Mouse (Mus musculus) liver, embryonic 14.5 days (tissue): ENCODE results near the gene Kif24. TPM values are rescaled to one million over a fixed set of nuclear protein-coding genes. Genes with fewer than 3 reads are reported as not detected.

Experiments used
- ATAC-seq: fragments of 200-750 bp; cut with Nextera tagmentation; 2 replicates; pipeline ENCODE4 v1.8.0; 2017; ENCODE audit warnings: moderate number of reproducible peaks, mild to moderate bottlenecking, moderate library complexity; ENCODE audit not compliant: insufficient read depth
- DNase-seq, 3 experiments: peaks; one replicate each; pipeline ENCODE4 v3.0.0-alpha.2; 2012 to 2013; ENCODE audit warnings: low read depth in 3 of 3, low spot score in 3 of 3
- H3K27ac ChIP-seq: fragments of 300-500 bp; sonication (generic); 2 replicates; pipeline ENCODE4 v1.5.1; 2014; ENCODE audit warnings: moderate library complexity, mild to moderate bottlenecking, control low read depth, inconsistent platforms
- H3K27me3 ChIP-seq: fragments of 300-500 bp; sonication (generic); 2 replicates; pipeline ENCODE4 v1.6.1; 2014; ENCODE audit warnings: mild to moderate bottlenecking, low read length, moderate library complexity; ENCODE audit not compliant: control insufficient read depth, insufficient read depth
- H3K36me3 ChIP-seq: fragments of 300-500 bp; sonication (generic); replicated peaks from 2 replicates; pipeline ENCODE4 v1.6.1; 2014; ENCODE audit warnings: low read depth; ENCODE audit not compliant: control insufficient read depth, insufficient read depth
- H3K4me1 ChIP-seq, 2 experiments: fragments of 200-500 bp in 1 of 2; fragments of 300-500 bp in 1 of 2; sonication (generic) in 1 of 2; replicated peaks; 2 replicates each; pipeline ENCODE4 v1.6.1; 2012 to 2014; ENCODE audit warnings: antibody characterized with exemption in 1 of 2, inconsistent platforms in 1 of 2, low read length in 1 of 2; ENCODE audit not compliant: control insufficient read depth in 2 of 2, insufficient read depth in 2 of 2
- H3K4me2 ChIP-seq: fragments of 300-500 bp; sonication (generic); 2 replicates; pipeline ENCODE4 v1.6.1; 2014; ENCODE audit warnings: low read depth, mild to moderate bottlenecking, control low read depth, moderate library complexity
- H3K4me3 ChIP-seq, 2 experiments: fragments of 200-500 bp in 1 of 2; fragments of 300-500 bp in 1 of 2; sonication (generic) in 1 of 2; 2 replicates each; pipeline ENCODE4 v1.5.1; 2012 to 2014; ENCODE audit warnings: low read depth in 2 of 2, low read length in 2 of 2, mild to moderate bottlenecking in 2 of 2, control low read depth in 1 of 2, inconsistent platforms in 1 of 2, moderate library complexity in 1 of 2; ENCODE audit not compliant: insufficient read depth in 1 of 2
- H3K9ac ChIP-seq: fragments of 300-500 bp; sonication (generic); replicated peaks from 2 replicates; pipeline ENCODE4 v1.6.1; 2014; ENCODE audit warnings: mild to moderate bottlenecking, control low read depth, moderate library complexity
- H3K9me3 ChIP-seq: fragments of 300-500 bp; sonication (generic); 2 replicates; pipeline ENCODE4 v1.6.1; 2016; ENCODE audit warnings: low read length, mixed read lengths; ENCODE audit not compliant: control insufficient read depth
- CTCF ChIP-seq: IDR thresholded peaks from 2 replicates; pipeline ENCODE4 v1.5.1; 2016; ENCODE audit warnings: antibody characterized with exemption, low read depth, control low read depth
- EP300 ChIP-seq: IDR thresholded peaks from 2 replicates; pipeline ENCODE4 v1.6.1; 2016; ENCODE audit warnings: antibody characterized with exemption, low read depth
- WGBS: fragments of 180-500 bp; shearing (Covaris S2); extraction: QIAGEN DNeasy Blood & Tissue Kit; methylation state at CpG from one replicate; pipeline ENCODE4 v1.1.7; 2014; ENCODE audit not compliant: insufficient replicate concordance; 5-methylcytosine and 5-hydroxymethylcytosine counted together
- polyA plus RNA-seq, 2 experiments: library from polyadenylated mRNA; depleted of rRNA in 1 of 2; stranded (reverse) in 1 of 2; unstranded in 1 of 2; fragments of >200 nt; fragmentation: Nextera tagmentation in 1 of 2; extraction: Ambion mirVana in 1 of 2; gene quantifications; 2 replicates each; pipeline versions ENCODE4 v1.2.1 to v1.2.3; 2012 to 2014

Kif24 gene
- polyA plus RNA-seq, 2 experiments: 4.0 to 4.2 TPM

DNA sequence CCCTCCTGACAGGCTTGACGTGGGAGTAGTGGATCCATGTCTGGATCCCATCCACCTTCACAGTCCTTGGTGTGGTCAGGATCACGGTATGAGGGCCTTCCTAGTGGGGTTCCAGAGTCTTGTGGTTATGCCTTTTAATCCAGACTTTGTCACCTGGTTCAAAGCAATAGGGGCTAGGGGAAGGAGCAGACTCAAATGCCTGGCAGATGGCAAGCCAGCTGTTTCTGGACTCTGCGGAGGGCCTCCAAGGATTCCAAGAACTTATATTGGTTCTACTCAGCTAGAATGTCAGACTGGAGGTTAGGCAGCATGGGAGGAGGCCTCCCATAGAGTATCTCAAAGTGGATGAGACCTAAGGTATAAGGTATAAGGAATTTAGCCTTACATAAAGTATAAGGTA lies 17.1 kb downstream of the Kif24 start:
- no peak for DNase-seq
- Histone ChIP-seq H3K4me1 (no peaks in the 10 kb centered on the region), H3K36me3 (peaks cover 4% of the 10 kb centered on the region), H3K9me3 (no peaks in the 10 kb centered on the region), H3K4me2 (no peak overlapping the region), H3K27ac (no peak overlapping the region), H3K4me3 (no peak overlapping the region), H3K27me3 (no peaks in the 10 kb centered on the region), H3K9ac (no peak overlapping the region)
- no peak for TF ChIP-seq EP300
- no peak for TF ChIP-seq CTCF
- WGBS: 86% methylated on average over 3 of the region's 3 CpGs
- no peak for ATAC-seq

DNA sequence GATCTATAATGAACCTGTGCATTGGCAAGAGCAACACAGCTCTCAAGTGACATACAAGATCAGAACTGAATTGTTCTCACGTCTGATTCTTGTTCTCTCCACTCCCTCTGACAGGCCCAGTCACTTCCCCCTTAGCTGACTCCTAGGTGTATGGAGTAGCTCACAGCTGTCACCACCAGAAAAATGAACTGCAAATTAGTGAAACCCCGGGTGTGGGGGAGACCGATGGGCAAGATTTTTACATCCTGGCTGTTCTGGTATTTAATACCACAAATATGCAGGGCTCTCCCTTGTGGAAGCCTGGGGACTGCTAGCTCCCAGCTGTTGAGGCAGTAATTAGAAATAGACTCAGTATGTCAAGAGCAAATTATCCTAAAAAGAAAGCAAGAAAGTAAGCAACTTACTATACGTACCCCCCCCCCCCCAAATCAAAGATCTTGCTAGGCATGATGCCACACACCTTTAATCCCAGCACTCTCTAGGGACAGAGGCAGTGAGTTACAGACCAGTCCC lies 21.8 kb downstream of the Kif24 start:
- H3K4me3 ChIP-seq: no peak overlapping the region
- H3K4me1 ChIP-seq: no peaks in the 10 kb centered on the region; a peak in 1 of 4 replicates
- H3K9me3 ChIP-seq: no peaks in the 10 kb centered on the region
- WGBS: 70% methylated on average over 4 of the region's 4 CpGs
- H3K36me3 ChIP-seq: no peaks in the 10 kb centered on the region; the same call in 1 of the 2 replicates
- no peak for ATAC-seq
- H3K4me2 ChIP-seq: no peak overlapping the region
- H3K9ac ChIP-seq: no peak overlapping the region
- H3K27ac ChIP-seq: no peak overlapping the region
- DNase-seq: no peak
- H3K27me3 ChIP-seq: no peaks in the 10 kb centered on the region
- TF ChIP-seq EP300 (no peak), CTCF (no peak)

DNA sequence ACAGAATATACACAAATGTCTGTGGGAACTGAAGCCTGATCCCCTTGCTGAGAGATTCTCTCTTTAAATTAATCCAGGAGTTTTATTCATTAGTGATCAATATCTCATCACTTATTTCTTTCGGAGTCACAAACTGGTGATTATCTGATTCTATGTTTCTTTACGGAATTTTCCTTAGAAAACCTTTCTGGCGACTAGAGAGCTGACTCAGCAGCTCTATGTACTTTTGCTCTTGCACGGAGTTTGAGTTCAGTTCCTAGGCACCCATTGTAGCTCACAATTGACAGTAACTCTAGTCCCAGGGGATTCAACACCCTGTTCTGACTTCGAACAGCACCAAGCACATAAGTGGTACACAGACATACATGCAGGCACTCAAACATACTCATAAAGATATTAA lies 25.8 kb downstream of the Kif24 start:
- no peak for DNase-seq
- ATAC-seq: no peak
- H3K27ac ChIP-seq: no peak overlapping the region
- no peaks in the 10 kb centered on the region for H3K9me3 ChIP-seq
- no peak overlapping the region for H3K9ac ChIP-seq
- 84% methylated on average over 5 of the region's 5 CpGs for WGBS
- TF ChIP-seq CTCF (no peak), EP300 (no peak)
- H3K4me1 ChIP-seq: no peaks in the 10 kb centered on the region; a peak in 1 of 4 replicates
- H3K4me2 ChIP-seq: no peak overlapping the region
- H3K36me3 ChIP-seq: no peaks in the 10 kb centered on the region; the same call in 1 of the 2 replicates
- no peaks in the 10 kb centered on the region for H3K27me3 ChIP-seq
- H3K4me3 ChIP-seq: no peak overlapping the region

DNA sequence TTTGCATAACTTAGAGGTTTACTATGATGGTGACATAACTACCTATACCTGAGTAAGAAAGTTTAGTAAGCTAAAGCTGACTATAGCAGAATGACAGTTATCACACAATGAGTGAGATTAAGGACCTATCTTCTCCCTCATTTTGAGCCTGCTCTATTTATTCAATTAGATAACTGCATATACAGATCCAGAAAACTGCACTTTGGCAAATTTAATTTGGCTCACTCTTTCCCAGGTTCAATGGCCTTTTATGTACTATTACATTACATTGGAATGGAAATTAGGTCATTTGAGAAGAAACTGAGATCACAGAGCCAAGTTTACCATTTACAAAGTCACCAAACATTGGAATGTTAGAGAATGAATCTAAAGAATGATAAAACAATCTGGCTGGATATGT lies 47.7 kb downstream of the Kif24 start:
- Histone ChIP-seq H3K27me3 (no peaks in the 10 kb centered on the region), H3K4me1 (no peaks in the 10 kb centered on the region), H3K36me3 (no peaks in the 10 kb centered on the region; the same call in 1 of the 2 replicates), H3K4me2 (no peak overlapping the region), H3K9ac (no peak overlapping the region), H3K4me3 (no peak overlapping the region), H3K9me3 (no peaks in the 10 kb centered on the region), H3K27ac (no peak overlapping the region)
- DNase-seq (no peak), ATAC-seq (no peak)
- TF ChIP-seq EP300 (no peak), CTCF (no peak)

DNA sequence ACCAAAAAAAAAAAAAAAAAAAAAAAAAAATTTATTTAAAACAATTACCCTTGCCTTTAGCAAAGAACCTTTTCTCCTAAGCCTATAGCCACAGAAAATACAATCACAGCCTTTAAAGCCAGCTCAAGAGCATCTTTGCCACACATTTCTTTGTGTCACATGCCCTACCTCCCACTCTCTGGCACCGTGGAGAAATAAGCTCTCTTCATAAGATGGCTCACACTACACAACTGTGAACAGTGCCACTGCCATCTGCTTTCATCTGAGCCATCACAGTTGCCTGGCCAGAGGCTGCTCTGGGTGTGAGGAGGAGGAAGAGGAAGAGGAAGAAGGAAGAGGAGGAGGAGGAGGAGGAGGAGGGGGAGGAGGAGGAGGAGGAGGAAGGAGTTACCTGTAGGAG lies 55.3 kb downstream of the Kif24 start:
- Histone ChIP-seq H3K4me1 (no peaks in the 10 kb centered on the region), H3K9ac (no peak overlapping the region), H3K9me3 (no peaks in the 10 kb centered on the region), H3K36me3 (no peaks in the 10 kb centered on the region; the same call in none of the 2 replicates), H3K27ac (no peak overlapping the region), H3K4me3 (no peak overlapping the region), H3K4me2 (no peak overlapping the region), H3K27me3 (no peaks in the 10 kb centered on the region)
- 75% methylated on average over 1 of the region's 1 CpGs for WGBS
- no peak for ATAC-seq
- TF ChIP-seq EP300 (no peak), CTCF (no peak)
- no peak for DNase-seq
